Mouse (Mus musculus) olfactory bulb, adult 2 months (tissue): ENCODE results near the gene Olfr571.

Experiments used
- CTCF ChIP-seq: fragments of 200-500 bp; IDR thresholded peaks from 2 replicates; pipeline ENCODE4 v1.5.1; 2012; ENCODE audit warnings: low read depth, mild to moderate bottlenecking, low read length, moderate library complexity; ENCODE audit not compliant: insufficient read depth
- POLR2A ChIP-seq: fragments of 200-500 bp; IDR thresholded peaks from 2 replicates; pipeline ENCODE4 v1.6.1; 2012; ENCODE audit warnings: mild to moderate bottlenecking, low read depth, low read length, moderate library complexity; ENCODE audit not compliant: insufficient read depth

GRCm38 (mm10) chr7:102924109-102924508, 6.8 kb upstream of the Olfr571 start, which contains the start of gene Olfr572:
- TF ChIP-seq POLR2A (no peak), CTCF (no peak)
